Mouse (Mus musculus) hindbrain, embryonic 14.5 days (tissue): Measurements from ENCODE around the gene Sar1a. TPM values are rescaled to one million over a fixed set of nuclear protein-coding genes. Genes with fewer than 3 reads are reported as not detected.
A peak's percentile ranks its signal among the peaks of the same experiment; 100 is the strongest.

ENCODE experiments used
- ATAC-seq: fragments of 200-750 bp; cut with Nextera tagmentation; 2 replicates; pipeline ENCODE4 v1.8.0; 2017; ENCODE audit warnings: moderate number of reproducible peaks, mild to moderate bottlenecking, moderate TSS enrichment, moderate library complexity; ENCODE audit not compliant: low FRiP score
- DNase-seq: peaks from one replicate; pipeline ENCODE4 v3.0.0-alpha.2; 2015; ENCODE audit warnings: low spot score
- H3K27ac ChIP-seq: fragments of 300-500 bp; sonication (generic); 2 replicates; pipeline ENCODE4 v1.5.1; 2014; ENCODE audit warnings: mild to moderate bottlenecking, moderate library complexity
- H3K27me3 ChIP-seq: fragments of 300-500 bp; sonication (generic); 2 replicates; pipeline ENCODE4 v1.6.1; 2014; ENCODE audit warnings: mild to moderate bottlenecking, low read length, mixed read lengths; ENCODE audit not compliant: control insufficient read depth, insufficient read depth
- H3K36me3 ChIP-seq: fragments of 300-500 bp; sonication (generic); replicated peaks from 2 replicates; pipeline ENCODE4 v1.6.1; 2014; ENCODE audit not compliant: control insufficient read depth, insufficient read depth
- H3K4me1 ChIP-seq: fragments of 300-500 bp; sonication (generic); replicated peaks from 2 replicates; pipeline ENCODE4 v1.6.1; 2014; ENCODE audit warnings: antibody characterized with exemption, low read length, mixed read lengths; ENCODE audit not compliant: control insufficient read depth, insufficient read depth
- H3K4me2 ChIP-seq: fragments of 300-500 bp; sonication (generic); replicated peaks from 2 replicates; pipeline ENCODE4 v1.6.1; 2014; ENCODE audit warnings: mild to moderate bottlenecking, moderate library complexity
- H3K4me3 ChIP-seq: fragments of 300-500 bp; sonication (generic); replicated peaks from 2 replicates; pipeline ENCODE4 v1.5.1; 2014; ENCODE audit warnings: mild to moderate bottlenecking, low read length
- H3K9ac ChIP-seq: fragments of 300-500 bp; sonication (generic); 2 replicates; pipeline ENCODE4 v1.6.1; 2014
- H3K9me3 ChIP-seq: fragments of 300-500 bp; sonication (generic); 2 replicates; pipeline ENCODE4 v1.6.1; 2016; ENCODE audit warnings: low read length; ENCODE audit not compliant: control insufficient read depth
- WGBS: fragments of 180-500 bp; shearing (Covaris S2); extraction: QIAGEN DNeasy Blood & Tissue Kit; methylation state at CpG from one replicate; pipeline ENCODE4 v1.1.7; 2014; 5-methylcytosine and 5-hydroxymethylcytosine counted together
- polyA plus RNA-seq: library from polyadenylated mRNA; unstranded; fragments of >200 nt; fragmentation: Nextera tagmentation; extraction: Ambion mirVana; gene quantifications from 2 replicates; pipeline ENCODE4 v1.2.1, GENCODE M21; 2014

Gene Sar1a
- polyA plus RNA-seq, 1 experiment from 2014 or later: 211 TPM

- Histone ChIP-seq H3K4me3 (no peak overlapping the region), H3K36me3 (no peaks in the 10 kb centered on the region), H3K4me2 (no peak overlapping the region), H3K9me3 (no peaks in the 10 kb centered on the region), H3K4me1 (no peaks in the 10 kb centered on the region), H3K27ac (no peak overlapping the region), H3K27me3 (peaks cover 4% of the 10 kb centered on the region; the same call in 1 of the 2 replicates), H3K9ac (no peak overlapping the region)
- DNase-seq (no peak), ATAC-seq (no peak)
- 91% methylated on average over 12 of the region's 12 CpGs for WGBS
These were observed 37.6 kb downstream of the Sar1a start for GRCm38 (mm10) chr10:61717406-61718296.

- Histone ChIP-seq H3K4me2 (no peak overlapping the region), H3K27ac (no peak overlapping the region), H3K9ac (no peak overlapping the region), H3K4me3 (no peak overlapping the region), H3K27me3 (peaks cover 4% of the 10 kb centered on the region; the same call in 1 of the 2 replicates), H3K36me3 (no peaks in the 10 kb centered on the region), H3K9me3 (no peaks in the 10 kb centered on the region), H3K4me1 (no peaks in the 10 kb centered on the region)
- WGBS: 85% methylated on average over 7 of the region's 7 CpGs
- DNase-seq (no peak), ATAC-seq (no peak)
These were observed 40.2 kb downstream of the Sar1a start for GRCm38 (mm10) chr10:61720331-61720730.

- Histone ChIP-seq H3K27me3 (no peaks in the 10 kb centered on the region), H3K9ac (no peak overlapping the region), H3K4me1 (no peaks in the 10 kb centered on the region), H3K27ac (no peak overlapping the region), H3K4me2 (no peak overlapping the region), H3K36me3 (no peaks in the 10 kb centered on the region), H3K4me3 (no peak overlapping the region), H3K9me3 (no peaks in the 10 kb centered on the region)
- ATAC-seq (no peak), DNase-seq (no peak)
- 81% methylated on average over 3 of the region's 3 CpGs for WGBS
These were observed 42.1 kb downstream of the Sar1a start for GRCm38 (mm10) chr10:61722215-61722614.

- Histone ChIP-seq H3K27ac (no peak overlapping the region), H3K4me2 (no peak overlapping the region), H3K4me1 (no peaks in the 10 kb centered on the region), H3K9ac (no peak overlapping the region), H3K27me3 (no peaks in the 10 kb centered on the region), H3K4me3 (no peak overlapping the region), H3K9me3 (no peaks in the 10 kb centered on the region), H3K36me3 (no peaks in the 10 kb centered on the region)
- ATAC-seq (no peak), DNase-seq (no peak)
- 79% methylated on average over 6 of the region's 6 CpGs for WGBS
These were observed 43.2 kb downstream of the Sar1a start for GRCm38 (mm10) chr10:61723271-61723670.

GRCm38 (mm10) chr10:61729181-61729580 lies 49.1 kb downstream of the Sar1a start:
- Histone ChIP-seq H3K27me3 (no peaks in the 10 kb centered on the region), H3K4me3 (no peak overlapping the region), H3K9me3 (no peaks in the 10 kb centered on the region), H3K9ac (no peak overlapping the region), H3K36me3 (no peaks in the 10 kb centered on the region), H3K4me1 (no peaks in the 10 kb centered on the region), H3K27ac (no peak overlapping the region), H3K4me2 (no peak overlapping the region)
- DNase-seq: no peak
- WGBS: 75% methylated on average over 11 of the region's 11 CpGs
- no peak for ATAC-seq

- DNase-seq: no peak
- Histone ChIP-seq H3K4me3 (no peak overlapping the region), H3K9ac (no peak overlapping the region), H3K36me3 (no peaks in the 10 kb centered on the region), H3K27me3 (no peaks in the 10 kb centered on the region), H3K4me1 (no peaks in the 10 kb centered on the region), H3K27ac (no peak overlapping the region), H3K9me3 (no peaks in the 10 kb centered on the region), H3K4me2 (no peak overlapping the region)
- WGBS: 96% methylated on average over 6 of the region's 6 CpGs
- ATAC-seq: no peak
These were observed 50.1 kb downstream of the Sar1a start for GRCm38 (mm10) chr10:61730171-61730570.

- no peak for ATAC-seq
- 43% methylated on average over 3 of the region's 3 CpGs for WGBS
- DNase-seq: no peak
These were observed 54.3 kb downstream of the Sar1a start for GRCm38 (mm10) chr10:61734377-61734776.

GRCm38 (mm10) chr10:61736671-61737078 lies 56.6 kb downstream of the Sar1a start:
- Histone ChIP-seq H3K4me3 (no peak overlapping the region), H3K9me3 (no peaks in the 10 kb centered on the region), H3K36me3 (peaks cover 47% of the 10 kb centered on the region), H3K4me2 (no peak overlapping the region), H3K4me1 (no peaks in the 10 kb centered on the region), H3K9ac (no peak overlapping the region), H3K27me3 (no peaks in the 10 kb centered on the region), H3K27ac (peak overlapping the region; percentile 6; the same call in 1 of the 2 replicates)
- 76% methylated on average over 10 of the region's 10 CpGs for whole genome bisulfite sequencing
- ATAC-seq: no peak
- DNase-seq: no peak

More at GRCm38 (mm10) chr10:61734377-61734776, 54.3 kb downstream of the Sar1a start:
- Histone ChIP-seq H3K9ac (no peak overlapping the region), H3K36me3 (peaks cover 24% of the 10 kb centered on the region), H3K4me3 (no peak overlapping the region), H3K4me2 (no peak overlapping the region), H3K4me1 (no peaks in the 10 kb centered on the region), H3K27ac (no peak overlapping the region), H3K27me3 (no peaks in the 10 kb centered on the region), H3K9me3 (no peaks in the 10 kb centered on the region)

GRCm38 (mm10) chr10:61737537-61737936 lies 57.4 kb downstream of the Sar1a start:
- Histone ChIP-seq H3K9ac (no peak overlapping the region), H3K4me3 (no peak overlapping the region), H3K4me1 (no peaks in the 10 kb centered on the region), H3K27me3 (no peaks in the 10 kb centered on the region), H3K36me3 (peaks cover 55% of the 10 kb centered on the region), H3K9me3 (no peaks in the 10 kb centered on the region), H3K27ac (no peak overlapping the region), H3K4me2 (no peak overlapping the region)
- DNase-seq: no peak
- 91% methylated on average over 1 of the region's 1 CpGs for WGBS
- no peak for ATAC-seq
